Mouse (Mus musculus): ENCODE results near the gene Tmem131l.

Tmem131l gene

GRCm38 (mm10) chr3:84015484-84016016, 24.4 kb downstream of the Tmem131l start:
- no peak for DNase-seq (ENCODE audit: low read depth)

GRCm38 (mm10) chr3:84010995-84011663, 28.8 kb downstream of the Tmem131l start:
- peak; percentile 68 for DNase-seq (ENCODE audit: low read depth)

- no peak for DNase-seq (ENCODE audit: low read depth)
Observed at GRCm38 (mm10) chr3:84005989-84006388, 34.0 kb downstream of the Tmem131l start.

GRCm38 (mm10) chr3:84004330-84005090, 35.5 kb downstream of the Tmem131l start:
- peak; percentile 75 for DNase-seq (ENCODE audit: low read depth)

- DNase-seq (ENCODE audit: low read depth), result peak; percentile 34
Observed at GRCm38 (mm10) chr3:84002433-84003090, 37.4 kb downstream of the Tmem131l start.

GRCm38 (mm10) chr3:83997563-83997962, 42.4 kb downstream of the Tmem131l start:
- DNase-seq (ENCODE audit: low read depth), result no peak

GRCm38 (mm10) chr3:83997036-83997435, 42.9 kb downstream of the Tmem131l start:
- DNase-seq (ENCODE audit: low read depth), result no peak

- no peak for DNase-seq (ENCODE audit: low read depth)
Observed at GRCm38 (mm10) chr3:83996086-83996485, 43.9 kb downstream of the Tmem131l start.

GRCm38 (mm10) chr3:83995254-83995830, 44.6 kb downstream of the Tmem131l start:
- DNase-seq (ENCODE audit: low read depth), result no peak

GRCm38 (mm10) chr3:83994217-83994839, 45.6 kb downstream of the Tmem131l start:
- DNase-seq (ENCODE audit: low read depth), result peak; percentile 75

GRCm38 (mm10) chr3:83993089-83993516, 46.9 kb downstream of the Tmem131l start:
- DNase-seq (ENCODE audit: low read depth), result peak; percentile 60

- no peak for DNase-seq (ENCODE audit: low read depth)
Observed at GRCm38 (mm10) chr3:83991691-83992524, 48.1 kb downstream of the Tmem131l start.

- no peak for DNase-seq (ENCODE audit: low read depth)
Observed at GRCm38 (mm10) chr3:83988214-83988613, 51.8 kb downstream of the Tmem131l start.

- no peak for DNase-seq (ENCODE audit: low read depth)
Observed at GRCm38 (mm10) chr3:83987533-83988112, 52.4 kb downstream of the Tmem131l start.

GRCm38 (mm10) chr3:83986740-83987139, 53.2 kb downstream of the Tmem131l start:
- no peak for DNase-seq (ENCODE audit: low read depth)

- no peak for DNase-seq (ENCODE audit: low read depth)
Observed at GRCm38 (mm10) chr3:83985426-83985825, 54.5 kb downstream of the Tmem131l start.

- no peak for DNase-seq (ENCODE audit: low read depth)
Observed at GRCm38 (mm10) chr3:83984379-83984778, 55.6 kb downstream of the Tmem131l start.

GRCm38 (mm10) chr3:83982821-83983220, 57.2 kb downstream of the Tmem131l start:
- DNase-seq (ENCODE audit: low read depth), result no peak

GRCm38 (mm10) chr3:83980231-83980872, 59.6 kb downstream of the Tmem131l start:
- DNase-seq (ENCODE audit: low read depth), result no peak
